Mouse (Mus musculus) myocyte (in vitro differentiated cells): ENCODE measurements around the gene Fcamr.

ENCODE experiments used
- MYOD1 ChIP-seq, 3 experiments: IDR thresholded peaks; one replicate each; pipeline ENCODE4 v1.6.1; 2011; ENCODE audit warnings: control low read depth in 2 of 3, low read depth in 2 of 3, mild to moderate bottlenecking in 2 of 3, moderate library complexity in 1 of 3; ENCODE audit not compliant: insufficient read length in 2 of 3, control insufficient read depth in 1 of 3
- MYOG ChIP-seq, 3 experiments: IDR thresholded peaks; one replicate each; pipeline ENCODE4 v1.6.1; 2011; ENCODE audit warnings: control low read depth in 2 of 3, low read depth in 2 of 3, mild to moderate bottlenecking in 2 of 3; ENCODE audit not compliant: insufficient read length in 2 of 3, control insufficient read depth in 1 of 3, insufficient read depth in 1 of 3
- POLR2A ChIP-seq: IDR thresholded peaks from one replicate; pipeline ENCODE4 v1.6.1; 2011; ENCODE audit warnings: low read depth, mild to moderate bottlenecking, control low read depth, moderate library complexity; ENCODE audit not compliant: insufficient read length
- POLR2AphosphoS2 ChIP-seq: IDR thresholded peaks from one replicate; pipeline ENCODE4 v1.6.1; 2011; ENCODE audit warnings: low read depth, control low read depth; ENCODE audit not compliant: insufficient read length
- REST ChIP-seq: IDR thresholded peaks from one replicate; pipeline ENCODE4 v1.6.1; 2011; ENCODE audit warnings: mild to moderate bottlenecking, control low read depth, moderate library complexity; ENCODE audit not compliant: insufficient read depth, insufficient read length
- TCF3 ChIP-seq: IDR thresholded peaks from one replicate; pipeline ENCODE4 v1.6.1; 2011; ENCODE audit warnings: low read depth, control low read depth; ENCODE audit not compliant: insufficient read length
- USF1 ChIP-seq: IDR thresholded peaks from one replicate; pipeline ENCODE4 v1.6.1; 2011; ENCODE audit warnings: low read depth, mild to moderate bottlenecking, control low read depth, moderate library complexity

DNA sequence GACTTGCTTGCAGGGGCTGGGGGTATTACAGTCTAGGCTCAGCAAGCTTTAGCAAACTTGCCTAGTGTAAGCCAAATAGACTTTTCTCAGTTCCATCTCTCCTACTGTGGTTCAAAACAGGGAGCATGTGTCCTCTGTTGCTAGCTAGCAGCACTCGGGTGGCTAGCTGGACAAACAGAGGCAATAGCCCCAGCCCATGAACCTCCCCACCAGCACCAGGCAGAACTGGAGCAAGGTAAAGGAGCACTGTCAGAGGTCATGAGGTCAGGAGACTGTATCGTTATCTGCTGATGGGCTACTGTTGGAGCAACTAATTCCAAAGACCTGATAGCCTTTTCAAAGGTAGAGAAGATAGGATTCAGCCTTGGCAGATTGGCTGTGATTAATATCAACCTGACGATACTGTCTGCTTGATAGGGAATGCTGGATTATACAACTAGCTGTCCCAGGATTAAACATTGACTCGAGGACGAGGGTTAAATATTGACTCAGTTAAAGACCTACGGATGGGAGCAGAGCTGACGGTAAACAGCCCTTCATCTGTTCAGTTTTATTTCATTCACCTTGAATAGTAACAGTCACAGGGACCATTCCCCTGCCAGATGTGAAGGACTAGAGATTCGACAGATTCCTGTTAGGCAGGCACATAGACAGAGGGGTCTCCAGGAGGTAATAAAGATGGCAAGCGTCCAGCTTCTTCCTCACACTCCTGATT lies 21.4 kb downstream of the Fcamr start:
- no peak for TF ChIP-seq USF1
- no peak for TF ChIP-seq REST
- TF ChIP-seq POLR2AphosphoS2 = no peak
- no peak for TF ChIP-seq POLR2A
- no peak for TF ChIP-seq TCF3
- TF ChIP-seq MYOD1 (IDR thresholded peaks at IDR 0.05; ENCODE audit: control insufficient read depth in 1 of 3, insufficient read length in 2 of 3, low read depth in 2 of 3) = no peak
- no peak for TF ChIP-seq MYOG (IDR thresholded peaks at IDR 0.05; ENCODE audit: control insufficient read depth in 1 of 3, insufficient read depth in 1 of 3, insufficient read length in 2 of 3, low read depth in 2 of 3)
